Mouse (Mus musculus): ENCODE data around the gene Arhgef12. TPM values are rescaled to one million over a fixed set of nuclear protein-coding genes. Genes with fewer than 3 reads are reported as not detected.
A peak's percentile ranks its signal among the peaks of the same experiment; 100 is the strongest.

The Arhgef12 gene
- polyA plus RNA-seq, 1 experiment from 2014 or later: 8.2 TPM

DNA sequence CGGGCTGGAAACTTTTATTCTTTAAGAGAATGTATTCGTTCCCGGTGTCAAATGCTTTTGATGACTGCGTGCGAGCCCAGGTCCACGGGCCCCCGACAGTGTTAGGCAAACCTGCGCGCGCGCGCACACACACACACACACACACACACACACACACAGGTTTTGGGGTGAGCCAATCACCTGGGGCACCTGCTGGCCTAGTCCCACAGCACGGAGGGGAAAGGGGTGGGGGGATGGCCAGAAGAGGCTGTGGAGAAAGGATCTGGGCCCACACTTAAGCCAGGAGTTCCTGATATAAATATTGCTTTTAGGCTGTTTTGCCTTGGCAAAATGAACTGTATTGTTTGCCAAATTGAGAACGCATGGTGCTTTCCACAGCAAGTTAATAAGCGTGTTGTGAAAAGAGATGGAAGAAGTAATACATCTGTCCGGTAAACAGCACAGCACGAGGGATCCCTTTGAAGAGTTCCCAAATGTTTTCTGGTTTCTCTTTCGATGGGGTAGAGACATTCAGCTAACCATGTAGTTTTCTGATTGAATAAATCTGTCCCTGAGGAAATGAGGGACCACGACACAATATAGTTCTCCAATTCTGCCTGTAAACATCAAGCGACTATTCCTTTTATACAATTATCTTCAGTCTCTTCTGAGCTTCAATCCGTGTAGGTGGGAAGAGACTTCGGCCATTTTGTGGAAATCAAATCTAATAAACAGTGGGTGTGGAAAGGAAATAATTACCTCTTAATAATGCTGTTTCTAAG is 433 bp downstream of the Arhgef12 start:
- Histone ChIP-seq H3K4me3 (peak overlapping the region; percentile 79), H3K4me1 (replicated peaks) (peaks cover 39% of the 10 kb centered on the region), H3K36me3 (peaks cover 16% of the 10 kb centered on the region), H3K27me3 (ENCODE audit: insufficient read depth, poor library complexity, severe bottlenecking) (no peaks in the 10 kb centered on the region), H3K9me3 (no peaks in the 10 kb centered on the region), H3K27ac (peak overlapping the region; percentile 95)
- WGBS: 26% methylated on average over 22 of the region's 22 CpGs
- no peak for DNase-seq (ENCODE audit: low spot score)

DNA sequence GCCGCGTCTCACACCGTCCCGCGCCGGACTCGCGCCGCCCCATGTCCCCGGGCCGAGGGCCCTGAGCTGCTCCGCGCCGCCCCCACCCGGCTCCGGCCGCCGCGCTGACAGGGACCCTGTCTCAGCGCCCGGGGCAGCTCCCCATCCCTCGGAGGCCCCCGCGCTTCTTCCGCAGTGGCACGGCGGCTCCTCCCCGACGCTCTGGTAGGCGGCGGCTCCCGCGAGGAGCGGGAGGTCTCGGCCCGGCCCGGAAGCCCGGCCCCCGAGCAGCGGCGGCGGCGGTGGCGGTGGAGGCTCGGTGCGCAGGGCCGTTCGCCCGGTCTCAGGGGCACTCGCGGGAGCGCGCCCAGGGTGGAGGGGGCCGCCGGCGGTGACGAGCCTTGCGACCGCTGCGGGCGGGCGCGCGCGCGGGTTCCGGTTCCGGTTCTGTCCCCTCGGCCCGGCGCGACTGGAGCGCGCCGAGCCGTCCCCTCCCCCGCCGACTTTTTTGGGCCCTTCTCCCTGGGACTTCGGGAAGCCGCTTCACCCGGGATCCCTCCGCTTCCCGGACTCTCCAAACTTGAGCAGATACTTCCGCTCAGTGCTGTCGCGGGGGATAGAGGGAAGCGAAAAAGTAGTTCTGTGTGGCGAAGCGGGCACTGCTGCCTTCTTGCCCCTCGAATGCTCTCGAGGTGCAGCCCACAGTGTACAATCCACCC is 1.2 kb downstream of the Arhgef12 start:
- Histone ChIP-seq H3K4me1 (replicated peaks) (peaks cover 39% of the 10 kb centered on the region), H3K27me3 (ENCODE audit: insufficient read depth, poor library complexity, severe bottlenecking) (no peaks in the 10 kb centered on the region), H3K27ac (peak overlapping the region; percentile 95), H3K36me3 (peaks cover 8% of the 10 kb centered on the region), H3K4me3 (peak overlapping the region; percentile 79), H3K9me3 (no peaks in the 10 kb centered on the region)
- WGBS: 1% methylated on average over 91 of the region's 91 CpGs
- DNase-seq (ENCODE audit: low spot score): peak; percentile 92

DNA sequence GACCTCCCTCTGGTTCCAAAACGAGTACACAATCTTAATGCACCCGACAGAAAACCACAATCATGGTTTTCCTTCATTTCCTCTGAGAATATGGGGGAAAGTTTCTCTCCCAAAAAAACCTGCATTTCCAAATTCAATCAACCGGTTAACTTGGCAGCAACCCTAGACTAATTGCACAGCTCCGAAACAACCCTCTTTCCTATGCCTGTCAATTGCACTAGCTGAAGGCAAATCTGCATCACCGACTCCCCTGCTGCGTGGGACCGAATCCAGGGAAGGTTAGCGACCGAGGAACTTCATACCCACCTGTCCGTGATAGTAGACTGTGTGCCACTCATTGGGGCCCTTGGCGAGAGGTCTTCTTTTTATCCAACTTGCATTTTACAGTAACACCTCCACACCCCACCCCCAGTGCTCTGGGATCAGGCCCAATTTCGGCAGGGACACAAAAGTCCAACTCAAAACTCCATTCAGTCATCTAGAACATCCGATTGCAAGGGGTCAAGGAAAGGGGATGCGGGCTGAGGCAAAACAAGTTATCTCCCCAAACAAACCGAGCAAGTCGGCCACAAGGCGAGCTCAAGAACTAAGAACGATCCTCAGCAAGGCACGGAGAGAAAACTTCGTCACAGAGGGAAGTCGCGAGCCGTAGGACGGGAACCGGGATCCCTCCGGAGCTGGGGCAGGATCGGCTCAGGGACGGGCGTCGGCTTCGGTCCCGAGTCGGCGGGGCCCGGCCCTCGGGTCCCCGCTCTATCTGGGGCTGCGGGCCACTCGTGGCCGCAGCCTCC is 2.0 kb downstream of the Arhgef12 start:
- WGBS: under 1% methylated on average over 40 of the region's 40 CpGs
- no peak for DNase-seq (ENCODE audit: low spot score)

DNA sequence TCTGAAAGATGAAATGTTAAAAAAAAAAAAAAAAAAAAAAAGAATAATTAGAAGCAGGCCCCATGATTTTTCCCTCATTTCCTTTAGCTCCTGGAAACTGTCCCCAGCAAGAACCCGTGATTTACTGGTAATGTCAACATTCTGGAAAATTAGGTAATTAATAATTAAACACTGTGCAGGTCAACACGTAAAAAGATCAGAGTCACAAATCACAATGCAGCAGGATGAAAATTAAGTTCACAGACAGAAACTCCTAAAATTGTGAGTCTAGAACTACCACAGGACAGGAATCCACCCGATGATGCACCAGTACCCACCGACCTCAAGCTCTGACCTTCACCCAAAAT is 2.5 kb downstream of the Arhgef12 start:
- Histone ChIP-seq H3K27me3 (ENCODE audit: insufficient read depth, poor library complexity, severe bottlenecking) (no peaks in the 10 kb centered on the region), H3K36me3 (no peaks in the 10 kb centered on the region; the same call in 1 of the 2 replicates), H3K4me3 (peak overlapping the region; percentile 79), H3K4me1 (replicated peaks) (peaks cover 39% of the 10 kb centered on the region), H3K9me3 (no peaks in the 10 kb centered on the region), H3K27ac (no peak overlapping the region)
- no peak for DNase-seq (ENCODE audit: low spot score)
- WGBS: 11% methylated on average over 4 of the region's 4 CpGs

More for the DNA sequence above, 2.0 kb downstream of the Arhgef12 start:
- peak overlapping the region; percentile 95 for H3K27ac ChIP-seq
- no peaks in the 10 kb centered on the region for H3K27me3 ChIP-seq (ENCODE audit: insufficient read depth, poor library complexity, severe bottlenecking)
- H3K4me3 ChIP-seq: peak overlapping the region; percentile 79
- peaks cover 39% of the 10 kb centered on the region for H3K4me1 ChIP-seq (replicated peaks)
- H3K9me3 ChIP-seq: no peaks in the 10 kb centered on the region
- peaks cover under 1% of the 10 kb centered on the region; the same call in 1 of the 2 replicates for H3K36me3 ChIP-seq

DNA sequence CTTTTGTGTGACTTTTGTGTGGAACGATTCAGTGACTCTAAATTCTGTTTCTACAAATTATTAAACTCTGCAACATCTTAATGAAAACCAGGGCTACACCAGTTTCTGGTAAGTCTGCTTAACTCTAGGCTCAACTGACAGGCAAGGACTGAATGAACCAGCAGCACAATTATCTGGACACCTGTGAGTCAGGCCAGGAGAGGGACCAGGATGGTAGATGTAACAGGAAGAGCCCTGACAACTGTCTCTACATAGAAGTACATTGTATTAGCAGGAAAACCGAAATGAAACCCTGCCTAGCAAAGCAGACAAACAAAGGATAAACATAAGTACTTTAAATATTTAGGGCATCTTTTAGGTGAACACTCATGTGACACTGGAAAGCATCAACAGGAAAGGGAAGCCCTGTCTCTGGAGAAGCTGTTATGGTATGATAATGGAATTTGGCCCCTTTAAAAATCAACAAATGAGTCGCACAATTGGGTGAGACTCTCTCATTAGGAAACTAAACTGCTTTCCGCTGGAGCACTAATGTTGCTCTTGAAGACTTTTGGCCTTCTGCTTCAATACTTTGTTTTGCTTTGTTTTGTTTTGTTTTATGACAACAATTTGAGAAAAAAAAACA is 3.3 kb downstream of the Arhgef12 start:
- no peak for DNase-seq (ENCODE audit: low spot score)
- peak overlapping the region; percentile 79 for H3K4me3 ChIP-seq
- H3K27ac ChIP-seq: no peak overlapping the region
- peaks cover 41% of the 10 kb centered on the region for H3K4me1 ChIP-seq (replicated peaks)
- WGBS: 52% methylated on average over 4 of the region's 4 CpGs
- H3K27me3 ChIP-seq (ENCODE audit: insufficient read depth, poor library complexity, severe bottlenecking): no peaks in the 10 kb centered on the region
- no peaks in the 10 kb centered on the region; the same call in 1 of the 2 replicates for H3K36me3 ChIP-seq
- no peaks in the 10 kb centered on the region for H3K9me3 ChIP-seq

DNA sequence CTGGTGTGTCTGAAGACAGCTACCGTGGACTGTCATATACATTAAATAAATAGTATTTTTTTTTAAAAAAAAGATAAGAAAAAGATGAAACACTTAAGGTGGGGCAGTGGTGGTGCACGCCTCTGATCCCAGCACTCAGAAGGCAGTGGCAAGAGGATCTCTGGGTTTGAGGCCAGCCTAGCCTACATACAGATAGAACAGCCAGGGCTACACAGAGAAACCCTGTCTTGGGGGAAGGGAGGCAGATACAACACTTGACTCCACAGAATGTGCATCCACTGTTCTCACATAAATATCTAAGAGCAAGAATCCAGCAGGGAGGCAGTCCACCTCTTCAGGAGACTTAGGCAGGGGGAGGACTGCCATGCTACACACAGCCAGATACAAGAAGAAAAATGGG is 4.1 kb downstream of the Arhgef12 start:
- Histone ChIP-seq H3K27me3 (ENCODE audit: insufficient read depth, poor library complexity, severe bottlenecking) (no peaks in the 10 kb centered on the region), H3K4me3 (peak overlapping the region; percentile 79), H3K9me3 (no peaks in the 10 kb centered on the region), H3K27ac (no peak overlapping the region), H3K36me3 (peaks cover under 1% of the 10 kb centered on the region; the same call in 1 of the 2 replicates), H3K4me1 (replicated peaks) (peaks cover 42% of the 10 kb centered on the region)
- DNase-seq (ENCODE audit: low spot score): no peak
- WGBS: 96% methylated on average over 2 of the region's 2 CpGs

DNA sequence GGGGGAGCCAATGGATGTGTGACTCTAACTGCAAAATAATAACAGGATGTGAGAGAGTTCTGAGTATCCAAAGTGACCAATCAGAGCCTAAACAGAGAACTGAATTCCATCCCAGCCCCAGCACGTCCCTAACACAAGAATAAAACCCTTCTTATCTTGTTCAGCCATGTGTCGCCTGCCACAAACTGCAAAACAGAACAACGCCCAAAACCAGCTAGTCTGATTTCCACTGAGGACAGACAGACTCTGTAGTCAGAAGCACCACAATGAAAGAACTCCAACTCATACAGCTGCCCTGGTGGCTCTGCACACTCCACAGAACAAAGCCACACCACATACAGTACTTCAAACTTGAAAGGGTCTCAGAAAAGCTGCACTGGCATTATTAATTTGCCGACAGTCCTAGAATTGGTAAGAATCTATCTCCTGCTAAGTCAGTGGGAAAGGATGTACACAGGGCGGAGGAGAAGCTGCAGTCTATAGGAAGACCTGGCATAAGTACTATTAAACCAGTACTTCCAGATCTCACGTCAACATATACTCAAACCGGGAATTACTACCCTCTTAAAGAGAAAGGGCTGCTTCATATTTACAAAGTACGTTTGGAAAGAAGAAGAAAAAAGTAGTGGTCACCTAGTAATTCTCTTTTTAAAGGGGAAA is 5.0 kb downstream of the Arhgef12 start:
- Histone ChIP-seq H3K4me1 (replicated peaks) (peaks cover 45% of the 10 kb centered on the region), H3K9me3 (no peaks in the 10 kb centered on the region), H3K27me3 (ENCODE audit: insufficient read depth, poor library complexity, severe bottlenecking) (no peaks in the 10 kb centered on the region), H3K36me3 (peaks cover 3% of the 10 kb centered on the region; the same call in 1 of the 2 replicates), H3K27ac (no peak overlapping the region), H3K4me3 (no peak overlapping the region)
- WGBS: 84% methylated on average over 8 of the region's 8 CpGs
- no peak for DNase-seq (ENCODE audit: low spot score)

DNA sequence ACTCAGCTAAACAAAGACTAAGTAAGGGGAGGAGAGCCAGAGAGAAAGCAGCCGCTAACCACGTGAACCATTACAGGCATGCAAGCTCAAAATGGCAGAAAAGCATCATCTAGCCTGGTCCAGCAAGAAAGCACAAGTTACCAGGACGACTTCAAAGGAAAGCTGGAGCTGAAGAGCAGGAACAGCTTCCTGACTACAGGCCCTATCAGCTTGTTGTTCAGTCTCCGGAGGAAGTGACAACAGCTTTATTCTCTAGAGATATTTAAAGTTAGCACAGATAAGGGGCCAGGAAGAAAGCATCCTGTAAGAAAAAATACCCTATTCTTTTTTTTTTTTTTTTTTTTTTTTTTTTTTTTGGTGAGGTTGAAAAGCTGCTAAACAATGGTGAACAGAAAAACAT is 8.1 kb downstream of the Arhgef12 start:
- H3K27ac ChIP-seq: no peak overlapping the region
- no peak for DNase-seq (ENCODE audit: low spot score)
- H3K9me3 ChIP-seq: no peaks in the 10 kb centered on the region
- WGBS: 66% methylated on average over 4 of the region's 4 CpGs
- H3K4me1 ChIP-seq (replicated peaks): peaks cover 26% of the 10 kb centered on the region
- H3K4me3 ChIP-seq: no peak overlapping the region
- no peaks in the 10 kb centered on the region for H3K27me3 ChIP-seq (ENCODE audit: insufficient read depth, poor library complexity, severe bottlenecking)
- peaks cover 3% of the 10 kb centered on the region; the same call in 1 of the 2 replicates for H3K36me3 ChIP-seq

DNA sequence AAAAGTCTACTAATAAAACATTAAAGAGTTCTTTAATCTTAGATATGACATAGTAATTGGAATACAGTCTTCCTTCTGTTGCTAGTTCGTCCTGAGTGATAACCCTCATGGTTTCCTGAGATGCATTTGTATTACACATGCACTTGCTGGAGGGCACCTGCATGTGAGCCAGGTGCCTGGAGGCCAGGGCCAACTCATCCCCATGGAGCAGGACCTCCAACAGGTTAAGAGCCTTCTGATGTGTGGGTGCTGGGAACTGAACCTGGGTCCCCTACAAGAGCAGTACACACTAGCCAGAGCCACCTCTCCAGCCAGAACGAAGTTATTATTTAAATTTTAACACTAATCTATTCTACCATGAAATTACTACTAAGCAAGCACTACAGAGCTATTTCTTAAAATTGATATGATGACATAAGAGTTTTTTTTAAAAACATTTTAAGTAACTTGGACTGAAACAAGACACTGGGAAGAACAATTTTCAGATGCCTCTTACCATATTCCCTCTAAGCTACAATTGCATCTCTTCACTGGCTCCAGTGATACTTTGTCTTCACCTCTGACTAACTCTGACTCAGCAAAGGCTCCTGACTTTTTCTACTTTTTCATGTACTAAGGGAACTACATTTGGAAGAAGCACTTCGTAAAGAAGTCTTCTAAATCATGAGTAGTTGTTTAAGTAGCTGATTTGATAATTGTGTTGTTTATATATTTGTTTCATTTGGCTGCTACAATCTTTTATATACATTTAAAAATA is 9.1 kb downstream of the Arhgef12 start:
- peaks cover 17% of the 10 kb centered on the region for H3K4me1 ChIP-seq (replicated peaks)
- no peak overlapping the region for H3K4me3 ChIP-seq
- DNase-seq (ENCODE audit: low spot score): no peak
- WGBS: 94% methylated on average over 3 of the region's 3 CpGs
- H3K9me3 ChIP-seq: no peaks in the 10 kb centered on the region
- no peaks in the 10 kb centered on the region for H3K27me3 ChIP-seq (ENCODE audit: insufficient read depth, poor library complexity, severe bottlenecking)
- no peak overlapping the region for H3K27ac ChIP-seq
- peaks cover 3% of the 10 kb centered on the region; the same call in 1 of the 2 replicates for H3K36me3 ChIP-seq

DNA sequence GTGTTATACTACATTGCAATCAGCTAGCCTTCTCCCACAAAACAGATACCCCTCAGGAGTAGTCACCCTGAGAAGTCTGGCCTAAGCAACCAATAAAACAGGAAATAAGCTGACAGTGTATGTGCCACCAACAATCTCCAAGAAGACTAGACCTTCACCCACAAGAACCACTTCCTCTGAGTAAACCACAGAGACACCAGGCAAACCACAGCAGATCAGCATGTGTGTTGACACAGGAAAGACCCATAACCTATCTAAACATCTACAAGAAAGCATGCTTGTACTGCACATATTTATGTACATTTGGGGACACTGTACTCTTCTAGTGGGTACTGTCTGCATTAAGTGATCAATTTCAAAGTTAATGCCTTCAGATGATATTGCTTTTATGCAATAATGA is 10.7 kb downstream of the Arhgef12 start:
- Histone ChIP-seq H3K27me3 (ENCODE audit: insufficient read depth, poor library complexity, severe bottlenecking) (no peaks in the 10 kb centered on the region), H3K4me1 (replicated peaks) (peaks cover 6% of the 10 kb centered on the region; the same call in 1 of the 2 replicates)
- DNase-seq (ENCODE audit: low spot score): no peak

DNA sequence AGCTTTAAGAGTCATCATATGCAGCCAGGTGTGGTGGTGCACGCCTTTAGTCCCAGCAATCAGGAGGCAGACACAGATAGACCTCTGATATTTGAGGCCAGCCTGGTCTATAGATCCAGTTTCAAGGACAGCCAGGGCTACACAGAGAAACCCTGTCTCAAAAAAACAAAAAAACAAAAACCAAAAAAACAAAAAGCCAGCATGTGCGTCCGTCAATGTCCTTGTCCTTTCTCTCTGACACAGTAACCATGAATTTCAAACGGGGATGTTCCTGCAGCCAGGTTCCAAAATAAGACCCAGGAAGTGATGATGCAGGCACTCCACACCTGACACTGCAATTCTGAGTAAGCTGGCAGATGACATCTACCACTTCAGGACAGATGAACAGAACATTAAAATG is 12.2 kb downstream of the Arhgef12 start:
- no peak overlapping the region for H3K27ac ChIP-seq
- H3K27me3 ChIP-seq (ENCODE audit: insufficient read depth, poor library complexity, severe bottlenecking): no peaks in the 10 kb centered on the region
- H3K4me3 ChIP-seq: no peak overlapping the region
- WGBS: 91% methylated on average over 4 of the region's 4 CpGs
- H3K36me3 ChIP-seq: peaks cover 3% of the 10 kb centered on the region; the same call in 1 of the 2 replicates
- DNase-seq (ENCODE audit: low spot score): no peak
- 0 out of 2 replicates have a peak, but pooled peaks cover 6% of the 10 kb centered on the region for H3K4me1 ChIP-seq (replicated peaks)
- H3K9me3 ChIP-seq: no peaks in the 10 kb centered on the region

More for the DNA sequence above, 10.7 kb downstream of the Arhgef12 start:
- Histone ChIP-seq H3K9me3 (no peaks in the 10 kb centered on the region), H3K27ac (no peak overlapping the region), H3K36me3 (peaks cover 3% of the 10 kb centered on the region; the same call in 1 of the 2 replicates), H3K4me3 (no peak overlapping the region)
